Mouse (Mus musculus) B cell, adult 2 months (primary cell): ENCODE results near the gene Tube1.
A peak's percentile ranks its signal among the peaks of the same experiment; 100 is the strongest.
"Not testable (repeated sequence)": the region's sequence is repeated elsewhere in the genome, so short reads cannot be mapped to it uniquely, and the experiment has no call there.

Experiments
- DNase-seq, 2 experiments: peaks; one replicate each; pipeline ENCODE4 v3.0.0; 2022

The Tube1 gene

GRCm38 (mm10) chr10:39170181-39170580 is 36.4 kb downstream of the Tube1 start:
- DNase-seq = peak; percentile 85

GRCm38 (mm10) chr10:39170706-39171105 is 36.9 kb downstream of the Tube1 start:
- peak in 1 of 2 experiments; percentile 17 for DNase-seq

GRCm38 (mm10) chr10:39171134-39171533 is 37.4 kb downstream of the Tube1 start:
- DNase-seq = peak; percentile 93 to 95

DNA sequence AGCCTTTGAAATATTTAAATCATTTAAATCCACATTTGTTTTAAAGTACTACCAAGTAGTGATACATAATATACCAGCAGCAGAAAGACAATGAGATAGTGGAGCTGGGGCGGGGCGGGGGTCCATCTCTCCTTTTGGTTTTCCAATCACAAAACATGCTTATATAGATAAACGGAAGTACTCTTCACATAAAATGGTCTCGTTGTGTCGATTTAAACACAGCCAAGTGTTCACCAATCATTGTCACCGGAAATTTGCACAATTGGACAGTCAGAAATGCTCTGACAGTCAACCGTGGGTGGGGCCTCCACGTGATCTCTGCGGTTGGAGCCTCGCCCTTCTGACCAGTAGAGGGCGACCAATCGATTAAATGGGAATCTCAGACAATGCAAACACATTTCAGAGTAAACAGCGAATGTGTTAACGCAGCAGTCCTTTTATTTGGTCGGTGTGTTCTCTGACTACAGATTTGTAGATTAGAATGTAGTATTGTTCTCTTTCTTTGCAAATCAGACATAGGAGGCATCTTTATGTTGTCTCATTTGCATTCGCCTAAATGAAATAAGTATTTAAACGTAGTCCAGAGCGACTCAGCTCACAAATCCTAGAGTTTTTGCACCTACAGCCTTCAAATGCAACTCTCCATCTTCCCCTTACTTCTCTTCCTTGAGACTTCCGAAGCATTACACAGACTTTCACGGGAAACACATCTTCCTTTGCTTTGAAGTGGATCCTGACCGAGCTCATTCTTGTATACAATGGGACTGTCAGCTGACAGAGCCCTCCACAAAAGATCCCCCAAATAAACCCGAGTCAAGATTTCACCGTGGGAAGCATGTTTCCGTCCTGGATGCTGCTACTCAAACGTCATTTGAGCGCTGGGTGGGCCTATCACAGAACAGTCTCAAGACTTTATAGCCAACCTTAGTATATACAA is 38.1 kb downstream of the Tube1 start:
- peak; percentile 94 to 97 for DNase-seq

DNA sequence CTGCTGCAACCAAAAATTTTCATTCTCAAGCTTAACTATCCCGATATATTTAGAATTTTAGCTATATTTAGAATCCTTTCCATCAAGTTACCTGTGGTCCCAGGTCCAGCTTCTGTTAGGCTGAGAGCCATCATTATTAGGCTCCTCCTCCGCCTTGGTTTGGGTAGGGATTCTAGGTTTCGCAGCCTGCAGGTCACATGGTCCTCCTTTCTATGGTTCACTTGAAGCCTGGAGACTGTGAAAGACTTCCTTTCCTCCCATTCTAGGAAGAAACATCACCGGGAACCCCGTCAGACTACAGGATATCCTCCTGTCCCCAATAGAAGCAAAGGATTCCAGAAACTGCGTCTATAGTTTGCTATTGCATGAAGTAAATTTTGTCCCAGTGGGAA is 38.8 kb downstream of the Tube1 start:
- no peak for DNase-seq

DNA sequence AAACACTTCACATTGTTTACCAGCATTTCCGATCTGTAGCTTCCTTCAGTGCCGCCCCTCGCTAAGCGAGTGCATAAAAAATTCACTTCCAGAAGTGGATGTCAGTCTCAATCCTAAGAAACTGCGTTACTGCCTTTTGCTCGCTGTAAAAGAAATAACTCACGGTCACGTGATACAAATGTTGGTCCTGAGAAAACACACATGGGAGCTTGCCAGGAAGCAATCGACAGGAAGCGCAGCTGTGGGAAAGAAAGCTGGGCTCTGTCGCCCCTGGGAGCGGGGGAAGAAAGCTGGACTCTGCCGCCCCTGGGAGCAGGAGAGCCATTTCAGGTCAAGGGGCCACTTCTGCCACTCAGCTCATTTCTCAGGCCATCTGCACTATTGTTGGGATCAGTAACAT is 39.3 kb downstream of the Tube1 start:
- DNase-seq = no peak

GRCm38 (mm10) chr10:39176981-39177380 is 43.2 kb downstream of the Tube1 start:
- no peak for DNase-seq

GRCm38 (mm10) chr10:39184864-39185544 is 51.2 kb downstream of the Tube1 start:
- DNase-seq = no peak

DNA sequence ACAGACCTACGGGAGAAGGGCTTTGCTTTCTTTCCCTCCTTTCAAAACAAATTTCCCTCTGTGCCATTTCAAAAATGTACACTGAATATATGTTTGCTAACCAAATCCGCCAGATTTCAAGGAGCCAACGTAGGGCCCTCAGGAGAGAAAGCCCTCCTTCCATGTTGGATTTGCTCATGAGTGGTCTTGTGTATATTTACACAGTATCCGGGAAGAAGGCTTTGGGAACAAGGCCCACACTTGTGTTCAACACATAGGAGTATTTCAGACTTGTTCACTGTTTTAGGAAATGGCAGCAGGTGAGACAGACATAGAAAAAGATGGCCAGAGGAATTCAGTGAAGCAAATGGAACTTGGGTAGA is 51.8 kb downstream of the Tube1 start:
- DNase-seq = no peak

- DNase-seq = peak; percentile 62 to 71
These were observed 58.9 kb downstream of the Tube1 start for GRCm38 (mm10) chr10:39192673-39193072.

GRCm38 (mm10) chr10:39198216-39198615 is 64.4 kb downstream of the Tube1 start:
- not testable (repeated sequence) for DNase-seq
